8 mouse cellular contexts compared by ENCODE assay signal in genomic region chr8:122567361-122568108, GRCm38 (mm10). TPM values are rescaled to one million over a fixed set of nuclear protein-coding genes. Genes with fewer than 3 reads are reported as not detected.
DNase-seq lines count a peak whose midpoint lies in the region; ATAC-seq and TF ChIP-seq lines count a peak whose summit lies in the region.

Cdt1 (plus strand) TSS chr8:122568015.

- peak within 1 kb of the TSS; percentile 96 for H3K27ac ChIP-seq in bone marrow, adult 2 months (ENCODE audit: control insufficient read depth, insufficient read depth, low read depth, low read length, poor library complexity)
- H3K27ac ChIP-seq in embryonic facial prominence, embryonic 15.5 days (replicated peaks) = peak within 1 kb of the TSS; percentile 96
- peak within 1 kb of the TSS; percentile 98 for H3K27ac ChIP-seq in heart, embryonic 10.5 days
- H3K27ac ChIP-seq in kidney, embryonic 15.5 days = peak within 1 kb of the TSS; percentile 97

- no peaks in the 10 kb centered on the region for H3K27me3 ChIP-seq in embryonic facial prominence, embryonic 15.5 days
- H3K27me3 ChIP-seq in heart, embryonic 10.5 days (ENCODE audit: insufficient read depth, poor library complexity, severe bottlenecking) = no peaks in the 10 kb centered on the region
- H3K27me3 ChIP-seq in kidney, embryonic 15.5 days = no peaks in the 10 kb centered on the region

- DNase-seq in 416B (ENCODE audit: low read depth) = peak; percentile 99
- peak; percentile 98 for DNase-seq in heart, embryonic 10.5 days (ENCODE audit: low spot score)
- peak; percentile 97 for DNase-seq in liver
- peak; percentile 96 to 97 for DNase-seq in spleen, postnatal 4 days (ENCODE audit: low spot score in 2 of 2)

- peak within 1 kb of the TSS; percentile 75 for H3K4me2 ChIP-seq in embryonic facial prominence, embryonic 15.5 days (replicated peaks)
- peak within 1 kb of the TSS; percentile 83 for H3K4me2 ChIP-seq in kidney, embryonic 15.5 days

- peaks cover 33% of the 10 kb centered on the region for H3K36me3 ChIP-seq in embryonic facial prominence, embryonic 15.5 days
- peaks cover 40% of the 10 kb centered on the region for H3K36me3 ChIP-seq in heart, embryonic 10.5 days
- peaks cover 34% of the 10 kb centered on the region for H3K36me3 ChIP-seq in kidney, embryonic 15.5 days

- peak; percentile 96 for ATAC-seq in embryonic facial prominence, embryonic 15.5 days (ENCODE audit: insufficient number of reproducible peaks, low FRiP score, low TSS enrichment, low read depth)
- ATAC-seq in kidney, embryonic 15.5 days (replicated peaks; ENCODE audit: low FRiP score) = peak; percentile 95
- peak; percentile 76 for ATAC-seq in monocyte, adult 5-6 weeks (replicated peaks; ENCODE audit: insufficient number of reproducible peaks, low FRiP score, low TSS enrichment, poor library complexity, severe bottlenecking)

- H3K9me3 ChIP-seq in embryonic facial prominence, embryonic 15.5 days (replicated peaks) = no peaks in the 10 kb centered on the region
- no peaks in the 10 kb centered on the region for H3K9me3 ChIP-seq in heart, embryonic 10.5 days
- H3K9me3 ChIP-seq in kidney, embryonic 15.5 days (replicated peaks) = no peaks in the 10 kb centered on the region

- TF ChIP-seq POLR2A in bone marrow, adult 2 months (IDR thresholded peaks at IDR 0.05; ENCODE audit: borderline replicate concordance, control insufficient read depth, low read depth, low read length) = peak; percentile 71

- peak within 1 kb of the TSS; percentile 95 for H3K4me3 ChIP-seq in bone marrow, adult 2 months (replicated peaks; ENCODE audit: control insufficient read depth, low read depth, low read length)
- peak within 1 kb of the TSS; percentile 88 for H3K4me3 ChIP-seq in embryonic facial prominence, embryonic 15.5 days (replicated peaks)
- peak within 1 kb of the TSS; percentile 96 for H3K4me3 ChIP-seq in heart, embryonic 10.5 days
- peak within 1 kb of the TSS; percentile 91 for H3K4me3 ChIP-seq in kidney, embryonic 15.5 days (replicated peaks)

- no peak for TF ChIP-seq CTCF in bone marrow, adult 2 months (IDR thresholded peaks at IDR 0.05; ENCODE audit: control insufficient read depth, insufficient read depth, low read length)

- H3K4me1 ChIP-seq in bone marrow, adult 2 months (ENCODE audit: control insufficient read depth, insufficient read depth, low read length) = peaks cover 3% of the 10 kb centered on the region; the same call in 1 of the 2 replicates
- H3K4me1 ChIP-seq in embryonic facial prominence, embryonic 15.5 days = peaks cover 24% of the 10 kb centered on the region
- H3K4me1 ChIP-seq in heart, embryonic 10.5 days = peaks cover 38% of the 10 kb centered on the region
- H3K4me1 ChIP-seq in kidney, embryonic 15.5 days = peaks cover 35% of the 10 kb centered on the region

- under 1% methylated on average over 62 of the region's 62 CpGs for WGBS in bone marrow, adult 2 months
- WGBS in embryonic facial prominence, embryonic 15.5 days = under 1% methylated on average over 62 of the region's 62 CpGs
- WGBS in heart, embryonic 10.5 days = under 1% methylated on average over 62 of the region's 62 CpGs
- under 1% methylated on average over 62 of the region's 62 CpGs for WGBS in kidney, embryonic 15.5 days

- peak within 1 kb of the TSS; percentile 85 for H3K9ac ChIP-seq in embryonic facial prominence, embryonic 15.5 days
- peak within 1 kb of the TSS; percentile 90 for H3K9ac ChIP-seq in kidney, embryonic 15.5 days

RNA-seq across cellular contexts. Expression of gene Cdt1, which starts in this region (rescaled TPM):
- polyA plus RNA-seq in bone marrow, adult 2 months (2011; ENCODE audit: insufficient read depth, insufficient read length, low replicate concordance, missing spikeins) = 62.8 and 68.5 TPM in 2 replicates
- polyA plus RNA-seq in embryonic facial prominence, embryonic 15.5 days (2015; fragmentation: Nextera tagmentation; extraction: Ambion mirVana) = 32.5 and 36.2 TPM in 2 replicates
- 47.6 TPM in 2 replicates for polyA plus RNA-seq in heart, embryonic 10.5 days (2016; fragmentation: Nextera tagmentation; extraction: Ambion mirVana)
- polyA plus RNA-seq in kidney, embryonic 15.5 days (2015; fragmentation: Nextera tagmentation; extraction: Ambion mirVana) = 40.8 and 50.4 TPM in 2 replicates
- 11.1 to 24.4 TPM (median 12.4 TPM) in 3 replicates for total RNA-seq in monocyte, adult 5-6 weeks (2017)

Comparison
In these comparisons a context has a peak if more than half of its experiments do, and no peak if none do; other contexts are left out.
1. Peak in every context shown above with its lines: DNase-seq, ATAC-seq, H3K4me3 ChIP-seq and H3K27ac ChIP-seq.